Mouse (Mus musculus): ENCODE data around the gene Ap1ar.
A peak's percentile ranks its signal among the peaks of the same experiment; 100 is the strongest.

Ap1ar gene

GRCm38 (mm10) chr3:127841926-127842325 lies 4.6 kb upstream of the Ap1ar start:
- no peak for DNase-seq (ENCODE audit: low read depth, low spot score)

DNA sequence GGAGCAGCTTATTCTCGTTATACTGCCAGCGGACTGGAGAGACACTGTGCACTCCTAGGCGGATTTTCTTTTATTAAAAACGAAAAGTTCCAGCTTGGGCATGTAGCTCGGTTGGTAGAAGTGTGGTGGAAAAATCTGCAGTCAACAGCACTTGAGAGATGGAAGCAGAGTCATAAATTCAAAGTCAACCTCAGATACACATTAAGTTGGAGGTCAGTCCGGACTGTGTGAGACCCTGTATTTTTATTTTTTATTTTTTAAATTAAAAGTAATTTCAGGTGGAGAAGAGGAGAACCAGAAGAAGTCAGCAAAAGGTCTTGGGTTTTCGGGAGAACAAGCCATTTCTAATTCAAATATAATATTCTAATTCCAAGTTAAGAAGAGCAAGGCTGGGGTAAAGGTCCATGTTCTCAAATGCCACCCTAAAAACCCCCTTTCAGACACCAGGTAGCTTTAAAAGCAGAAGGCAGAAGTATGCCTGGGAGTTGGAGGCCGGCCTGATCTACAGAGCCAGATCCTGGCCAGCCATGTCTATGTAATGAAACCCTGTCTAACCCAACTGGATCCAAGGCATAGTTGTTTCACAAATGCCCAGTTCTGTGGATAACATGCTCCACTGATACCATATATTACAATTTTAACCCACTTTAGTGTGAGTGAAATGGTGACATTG lies 785 bp upstream of the Ap1ar start:
- no peak for DNase-seq (ENCODE audit: low read depth, low spot score)

GRCm38 (mm10) chr3:127836798-127837153 lies 547 bp downstream of the Ap1ar start:
- DNase-seq (ENCODE audit: low read depth, low spot score) = peak; percentile 34

DNA sequence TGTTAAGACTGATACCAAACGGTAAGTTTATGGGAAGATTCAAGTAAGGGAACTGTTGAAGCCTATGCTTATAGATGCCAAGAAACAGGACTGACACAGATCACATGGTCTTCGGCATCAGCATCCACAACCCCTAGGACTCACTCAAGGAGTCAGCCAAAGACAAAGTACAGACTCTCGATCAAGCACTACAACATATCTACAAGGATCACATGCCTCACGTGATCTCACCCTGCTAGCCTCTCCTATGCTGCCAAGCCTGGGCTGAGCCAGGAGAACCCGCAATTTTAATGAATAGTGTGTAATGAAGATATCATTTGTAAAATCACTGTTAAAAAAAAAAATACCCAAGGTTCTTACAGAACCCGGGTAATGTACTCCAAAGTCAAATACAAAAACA lies 1.7 kb downstream of the Ap1ar start:
- DNase-seq (ENCODE audit: low read depth, low spot score) = peak; percentile 6

DNA sequence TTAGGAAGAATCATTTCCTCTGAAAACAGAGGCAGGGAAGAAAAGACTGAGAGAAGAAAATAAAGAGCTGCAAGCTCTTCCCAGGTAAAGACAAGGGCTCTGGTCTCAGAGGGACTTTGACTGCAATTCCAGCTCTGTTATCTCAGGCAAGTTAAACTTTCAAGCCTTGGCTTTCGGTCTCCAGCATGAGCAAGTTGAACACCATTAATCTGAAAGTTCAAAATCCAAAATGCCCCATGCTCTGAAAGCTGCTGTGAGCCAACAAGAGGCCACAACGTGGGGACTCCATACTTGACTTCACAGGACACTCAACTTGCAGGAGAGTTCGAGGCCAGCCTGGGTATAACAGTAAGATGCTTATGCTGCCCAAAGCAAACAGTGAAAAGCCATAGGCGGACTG lies 3.3 kb downstream of the Ap1ar start:
- DNase-seq (ENCODE audit: low read depth, low spot score) = no peak

DNA sequence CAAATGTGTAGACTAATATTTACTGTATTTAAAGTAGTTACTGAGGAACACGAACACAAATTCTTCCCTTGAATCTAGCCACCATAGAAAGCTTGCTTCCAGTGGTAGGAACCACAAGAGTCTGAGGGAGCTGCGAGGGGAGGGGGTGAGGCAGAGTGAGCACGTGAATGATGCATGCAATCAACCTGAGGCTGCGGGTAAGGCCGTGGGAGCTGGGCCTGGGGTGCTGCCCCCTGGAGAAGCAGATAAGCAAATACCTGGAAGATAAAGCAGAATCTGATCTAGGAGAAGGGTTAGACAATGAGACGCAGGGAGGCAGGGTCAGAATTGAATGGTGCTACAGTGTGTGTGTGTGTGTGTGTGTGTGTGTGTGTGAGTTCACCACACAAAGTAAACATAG lies 6.2 kb downstream of the Ap1ar start:
- DNase-seq (ENCODE audit: low read depth, low spot score) = no peak

GRCm38 (mm10) chr3:127830183-127830582 lies 7.1 kb downstream of the Ap1ar start:
- DNase-seq (ENCODE audit: low read depth, low spot score) = no peak

- no peak for DNase-seq (ENCODE audit: low read depth, low spot score)
These were observed 10.2 kb downstream of the Ap1ar start for GRCm38 (mm10) chr3:127827123-127827522.

DNA sequence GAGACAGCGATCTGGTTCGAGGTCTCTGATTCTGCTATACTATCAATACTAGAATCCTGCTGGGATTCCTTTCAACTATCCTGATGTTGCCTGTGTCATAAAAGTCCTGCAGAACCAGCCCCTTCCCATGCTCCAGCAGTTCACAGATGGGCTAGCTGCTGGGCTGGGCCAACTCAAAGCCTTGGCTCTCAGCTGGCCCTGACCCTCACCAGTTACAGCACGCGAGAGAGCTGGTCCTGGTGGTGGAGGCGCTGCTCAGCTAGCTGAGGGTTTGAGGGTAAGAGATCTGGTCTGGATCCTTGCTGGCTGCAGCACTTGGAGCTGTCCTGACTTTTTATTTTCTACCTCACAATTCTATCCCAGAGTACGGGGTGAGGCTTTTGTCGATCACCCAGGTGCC lies 10.8 kb downstream of the Ap1ar start:
- no peak for DNase-seq (ENCODE audit: low read depth, low spot score)

DNA sequence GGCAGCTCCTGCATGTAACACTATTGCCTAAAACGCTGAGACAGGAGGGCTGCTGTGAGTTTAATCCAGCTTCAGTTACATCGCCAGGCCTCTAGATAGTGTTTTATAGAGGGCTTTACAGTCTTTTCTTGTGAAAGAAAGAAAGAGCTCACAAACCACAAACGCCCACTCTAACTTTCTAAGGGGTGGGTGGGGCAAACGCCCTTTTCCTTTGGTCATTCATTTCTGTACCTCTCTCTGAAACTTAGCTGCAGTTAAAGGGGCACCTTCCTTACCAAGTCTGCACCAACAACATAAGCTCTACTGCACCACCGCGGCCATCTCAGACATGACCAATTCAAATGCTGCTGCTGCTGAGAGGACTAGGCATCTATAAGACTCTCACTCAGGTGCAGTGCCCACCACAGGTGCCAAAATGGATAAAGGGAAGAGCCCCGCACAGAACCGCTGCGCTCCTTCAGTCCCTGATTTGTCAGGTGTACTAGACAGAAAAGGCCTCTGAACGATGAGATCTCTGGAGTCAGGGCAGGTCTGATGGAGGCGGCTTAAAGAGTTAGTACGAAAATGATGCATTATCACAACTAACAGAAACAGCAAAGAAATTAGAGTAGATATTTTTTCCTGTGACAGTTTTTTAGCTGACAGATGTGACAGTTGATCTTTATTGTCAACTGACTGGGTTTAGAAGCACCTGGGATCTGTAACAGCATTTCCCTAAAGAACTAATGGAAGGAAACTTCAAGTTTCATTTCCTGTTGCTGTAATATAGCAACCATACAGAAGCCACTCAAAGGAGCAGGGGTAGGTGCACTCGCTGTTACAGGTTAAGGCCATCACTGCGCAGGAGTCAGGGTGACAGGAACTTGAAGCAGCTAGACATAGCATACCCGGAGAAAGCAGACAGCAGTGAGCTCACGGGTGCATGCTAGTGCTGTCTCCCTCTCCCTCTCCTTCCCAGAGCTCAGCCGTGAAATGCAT lies 13.1 kb downstream of the Ap1ar start:
- DNase-seq (ENCODE audit: low read depth, low spot score) = no peak

GRCm38 (mm10) chr3:127821209-127821608 lies 16.1 kb downstream of the Ap1ar start:
- no peak for DNase-seq (ENCODE audit: low read depth, low spot score)

DNA sequence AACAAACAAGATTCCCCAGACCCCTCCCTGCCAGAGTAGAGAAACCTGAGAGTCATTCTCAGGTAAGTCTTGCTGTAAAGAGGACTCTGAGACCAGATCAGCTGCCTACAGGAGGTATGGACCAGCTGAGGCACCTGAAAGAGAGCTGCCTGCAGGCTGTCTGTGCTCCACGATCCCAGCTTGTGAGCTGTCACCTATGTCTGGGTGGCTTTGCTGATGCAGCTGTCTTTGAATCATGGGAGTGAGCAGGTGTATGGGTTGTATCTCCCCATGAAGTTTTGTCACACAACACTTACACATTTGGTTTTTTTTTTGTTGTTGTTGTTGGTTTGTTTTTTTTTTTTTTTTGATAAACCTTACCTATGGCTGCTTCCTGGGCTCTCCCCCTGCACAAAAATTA lies 16.9 kb downstream of the Ap1ar start:
- no peak for DNase-seq (ENCODE audit: low read depth, low spot score)

DNA sequence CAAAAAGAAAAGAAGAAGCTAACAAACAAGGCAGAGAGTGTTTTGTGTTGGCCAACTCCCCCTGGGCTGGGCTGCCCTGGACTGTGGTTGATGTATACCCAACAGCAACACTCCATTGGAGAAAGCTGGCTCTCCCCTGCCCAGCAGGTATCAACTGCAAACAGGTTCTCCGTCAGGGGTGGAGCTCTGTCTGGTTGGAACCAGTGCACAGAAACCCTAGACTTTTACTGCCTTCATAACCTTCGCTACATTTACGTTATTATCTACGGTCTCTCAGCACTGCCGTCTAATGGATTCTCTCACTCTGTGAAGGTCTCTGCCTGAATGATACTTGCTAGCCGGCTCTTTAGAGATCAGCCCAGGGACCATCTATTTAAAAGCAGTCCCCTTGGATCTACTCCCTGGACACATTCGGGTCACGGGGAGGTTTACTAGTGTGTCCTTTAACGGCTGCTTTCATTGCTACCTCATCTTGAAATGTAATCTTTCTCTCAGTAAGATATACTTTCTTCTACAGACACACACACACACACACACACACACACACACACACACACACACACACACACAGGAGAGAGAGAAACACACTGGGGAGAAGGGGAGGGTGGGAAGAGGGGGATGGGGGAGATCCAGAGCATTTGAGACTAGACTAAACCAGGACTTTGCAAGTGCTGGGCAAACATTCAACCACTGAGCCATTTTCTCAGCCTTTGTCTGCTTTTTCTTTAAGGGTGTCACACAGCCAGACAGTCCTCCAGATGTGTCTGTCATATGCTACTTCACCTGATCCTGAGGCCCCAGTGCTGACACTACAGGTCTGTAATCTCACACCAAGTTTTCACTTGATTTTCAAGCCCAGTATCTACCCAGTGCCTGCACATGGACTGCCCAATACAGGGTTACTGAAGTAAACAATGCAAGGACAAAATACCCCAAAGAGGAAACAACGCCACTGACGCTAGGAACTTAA lies 18.3 kb downstream of the Ap1ar start:
- no peak for DNase-seq (ENCODE audit: low read depth, low spot score)

DNA sequence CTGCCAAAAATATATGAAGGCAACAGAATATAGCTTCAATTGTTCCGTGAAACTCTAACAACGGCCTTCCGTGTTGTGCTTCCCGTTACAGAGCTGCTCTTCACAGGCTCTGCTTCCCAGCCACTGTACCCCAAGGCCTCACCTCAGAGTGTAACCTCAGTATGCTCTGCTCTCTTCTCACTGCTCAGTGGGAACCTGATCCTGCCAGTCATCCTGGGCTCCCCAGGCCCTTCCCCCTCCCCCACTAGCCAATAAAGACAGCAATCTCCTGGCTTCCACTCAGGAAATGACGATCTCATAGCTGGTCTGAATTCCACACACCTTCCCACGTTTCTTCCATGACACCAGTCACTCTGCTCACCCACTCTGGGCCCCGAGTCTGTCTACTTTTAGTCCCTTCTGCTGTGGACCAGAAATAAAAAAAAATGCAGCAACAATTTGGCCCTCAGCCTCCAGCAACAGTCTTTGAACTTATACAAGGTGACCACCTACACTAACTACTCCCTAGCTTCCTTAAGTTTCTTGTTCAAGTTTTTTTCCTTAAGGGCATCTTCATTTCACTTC lies 20.1 kb downstream of the Ap1ar start:
- no peak for DNase-seq (ENCODE audit: low read depth, low spot score)

DNA sequence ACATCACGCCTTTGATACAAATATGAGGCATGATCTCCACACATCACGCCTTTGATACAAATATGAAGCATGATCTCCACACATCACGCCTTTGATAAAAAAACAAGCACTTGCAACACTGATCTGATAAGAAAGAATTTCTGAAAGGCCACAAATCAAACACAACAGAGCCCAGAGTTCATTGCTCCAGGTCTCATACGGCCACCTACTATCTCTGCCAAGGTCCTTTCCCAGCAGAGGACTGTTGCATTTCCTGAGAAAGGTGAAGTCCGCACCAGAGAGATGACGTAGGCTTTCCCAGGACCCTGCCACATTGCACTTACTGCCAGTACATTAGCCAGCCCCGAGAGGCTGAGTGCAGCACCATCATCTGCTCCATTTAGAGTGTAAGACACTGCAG lies 28.2 kb downstream of the Ap1ar start:
- no peak for DNase-seq (ENCODE audit: low read depth, low spot score)

GRCm38 (mm10) chr3:127807846-127808245 lies 29.5 kb downstream of the Ap1ar start:
- no peak for DNase-seq (ENCODE audit: low read depth, low spot score)

DNA sequence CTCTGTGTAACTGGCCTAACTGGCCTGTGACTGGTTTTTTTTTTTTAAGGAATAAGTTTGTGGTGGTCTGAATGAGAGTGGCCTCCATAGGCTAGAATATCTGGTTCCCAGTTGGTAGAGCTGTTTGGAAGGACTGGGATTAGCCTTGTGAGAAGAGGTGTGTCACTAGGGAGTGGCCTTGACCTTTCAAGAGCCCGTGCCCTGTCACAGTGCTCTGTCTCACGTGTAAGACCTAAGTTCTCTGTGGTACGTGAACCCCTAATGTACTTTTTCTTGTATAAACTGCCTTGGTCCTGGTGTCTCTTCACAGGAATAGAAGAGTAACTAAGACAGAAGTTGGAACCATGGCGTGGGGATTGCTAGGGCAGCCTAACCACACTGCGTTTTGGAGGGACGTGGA lies 31.3 kb downstream of the Ap1ar start:
- no peak for DNase-seq (ENCODE audit: low read depth, low spot score)

GRCm38 (mm10) chr3:127805071-127805470 lies 32.3 kb downstream of the Ap1ar start:
- DNase-seq (ENCODE audit: low read depth, low spot score) = no peak

GRCm38 (mm10) chr3:127804439-127804838 lies 32.9 kb downstream of the Ap1ar start:
- no peak for DNase-seq (ENCODE audit: low read depth, low spot score)

- peak; percentile 21 for DNase-seq (ENCODE audit: low read depth, low spot score)
These were observed 34.5 kb downstream of the Ap1ar start for GRCm38 (mm10) chr3:127802814-127803213.

- peak; percentile 81 for DNase-seq (ENCODE audit: low read depth, low spot score)
These were observed 36.2 kb downstream of the Ap1ar start for GRCm38 (mm10) chr3:127801162-127801561.
